Mouse (Mus musculus) megakaryocyte, embryonic 14.5 days (primary cell): ENCODE data around the gene Rorb. TPM values are rescaled to one million over a fixed set of nuclear protein-coding genes. Genes with fewer than 3 reads are reported as not detected.

Experiments
- H3K27me3 ChIP-seq: replicated peaks from 2 replicates; pipeline ENCODE3; 2012; ENCODE audit warnings: inconsistent platforms
- H3K36me3 ChIP-seq: replicated peaks from 2 replicates; pipeline ENCODE3; 2012; ENCODE audit warnings: low read length, inconsistent platforms, mixed read lengths
- H3K4me1 ChIP-seq: 2 replicates; pipeline ENCODE4 v1.6.1; 2012; ENCODE audit warnings: inconsistent platforms
- H3K4me3 ChIP-seq: replicated peaks from 2 replicates; pipeline ENCODE3; 2012; ENCODE audit warnings: moderate library complexity, mild to moderate bottlenecking, inconsistent platforms
- H3K9me3 ChIP-seq: 2 replicates; pipeline ENCODE4 v1.6.1; 2012; ENCODE audit warnings: inconsistent platforms
- FLI1 ChIP-seq: IDR thresholded peaks from 2 replicates; pipeline ENCODE4 v1.6.1; 2012; ENCODE audit warnings: low read length, inconsistent platforms, mixed read lengths
- GATA1 ChIP-seq: IDR thresholded peaks from 3 replicates; pipeline ENCODE4 v1.6.1; 2012; ENCODE audit warnings: mixed read lengths, low read length, inconsistent platforms, borderline replicate concordance
- polyA plus RNA-seq: library from polyadenylated mRNA; stranded (reverse); fragments of >175 nt; gene quantifications from 2 replicates; pipeline ENCODE4 v1.2.3, GENCODE M21; 2012; ENCODE audit warnings: low replicate concordance; ENCODE audit not compliant: insufficient read depth

The Rorb gene
- polyA plus RNA-seq, 1 experiment = 0.17 TPM

- no peaks in the 10 kb centered on the region for H3K4me1 ChIP-seq
- no peak overlapping the region for H3K4me3 ChIP-seq
- H3K36me3 ChIP-seq = no peaks in the 10 kb centered on the region
- TF ChIP-seq GATA1 = no peak
- TF ChIP-seq FLI1 = no peak
- H3K9me3 ChIP-seq = no peaks in the 10 kb centered on the region
- peaks cover 11% of the 10 kb centered on the region for H3K27me3 ChIP-seq
Measured at GRCm38 (mm10) chr19:18890216-18890615, 220.8 kb downstream of the Rorb start.

- H3K27me3 ChIP-seq = peaks cover 11% of the 10 kb centered on the region
- no peak for TF ChIP-seq FLI1
- no peak for TF ChIP-seq GATA1
- no peaks in the 10 kb centered on the region for H3K9me3 ChIP-seq
Measured at GRCm38 (mm10) chr19:18889632-18890031, 221.4 kb downstream of the Rorb start.

DNA sequence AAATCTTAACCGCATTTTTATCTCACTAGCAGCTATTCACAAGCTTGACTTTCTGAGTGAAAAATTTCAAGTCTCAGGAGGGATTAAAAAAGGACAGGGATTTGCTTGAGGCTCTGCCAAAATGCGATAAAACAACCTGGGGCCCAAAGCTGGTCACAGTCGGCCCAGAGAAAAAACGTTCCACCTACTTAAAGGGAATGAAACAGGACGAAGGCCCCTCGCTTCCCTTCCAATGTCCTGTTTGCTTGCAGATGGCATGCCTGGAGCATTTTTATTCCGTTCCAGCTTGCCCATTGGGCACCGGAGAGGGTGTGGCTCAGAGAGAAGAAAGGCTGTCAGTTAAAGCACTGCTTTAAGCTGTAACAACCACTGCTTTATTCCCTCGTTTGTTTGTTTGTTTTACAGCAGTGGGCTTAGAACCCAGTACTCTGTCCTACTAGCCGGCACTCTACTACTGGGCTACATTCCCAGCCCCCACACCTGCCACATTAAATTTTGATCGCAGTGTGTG is 221.8 kb downstream of the Rorb start:
- Histone ChIP-seq H3K36me3 (no peaks in the 10 kb centered on the region), H3K4me3 (no peak overlapping the region), H3K9me3 (no peaks in the 10 kb centered on the region), H3K4me1 (no peaks in the 10 kb centered on the region), H3K27me3 (peaks cover 11% of the 10 kb centered on the region)
- TF ChIP-seq FLI1 (no peak), GATA1 (no peak)

More at GRCm38 (mm10) chr19:18889632-18890031, 221.4 kb downstream of the Rorb start:
- Histone ChIP-seq H3K4me1 (no peaks in the 10 kb centered on the region), H3K4me3 (no peak overlapping the region), H3K36me3 (no peaks in the 10 kb centered on the region)

- H3K27me3 ChIP-seq = peaks cover 11% of the 10 kb centered on the region
- no peaks in the 10 kb centered on the region for H3K4me1 ChIP-seq
- H3K9me3 ChIP-seq = no peaks in the 10 kb centered on the region
- H3K4me3 ChIP-seq = no peak overlapping the region
- H3K36me3 ChIP-seq = no peaks in the 10 kb centered on the region
- no peak for TF ChIP-seq FLI1
- no peak for TF ChIP-seq GATA1
Measured at GRCm38 (mm10) chr19:18888491-18889116, 222.4 kb downstream of the Rorb start.

GRCm38 (mm10) chr19:18887646-18888407 is 223.2 kb downstream of the Rorb start:
- TF ChIP-seq FLI1 (no peak), GATA1 (no peak)
- Histone ChIP-seq H3K36me3 (no peaks in the 10 kb centered on the region), H3K4me3 (no peak overlapping the region), H3K27me3 (peaks cover 11% of the 10 kb centered on the region), H3K9me3 (no peaks in the 10 kb centered on the region), H3K4me1 (no peaks in the 10 kb centered on the region)

DNA sequence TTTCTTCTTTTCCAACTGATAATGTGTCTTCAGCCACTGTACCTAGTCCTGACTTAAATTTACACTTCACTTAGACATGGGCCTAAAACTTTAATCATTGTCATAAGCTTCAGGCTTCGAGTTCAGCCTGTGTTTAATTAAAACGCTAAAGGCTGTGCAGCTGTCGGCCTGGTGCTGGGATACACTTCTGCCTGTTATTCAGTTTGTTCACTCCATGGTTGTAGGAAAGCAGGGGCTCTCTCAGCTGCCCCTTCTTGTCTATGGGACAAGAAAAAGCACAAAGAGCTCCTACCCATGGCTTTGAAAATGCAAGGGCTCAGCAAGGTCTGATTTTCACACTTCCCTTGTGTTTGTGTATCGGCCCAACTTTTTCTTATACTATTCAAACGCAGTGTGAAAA is 229.8 kb downstream of the Rorb start:
- Histone ChIP-seq H3K27me3 (no peaks in the 10 kb centered on the region), H3K4me1 (no peaks in the 10 kb centered on the region), H3K9me3 (no peaks in the 10 kb centered on the region), H3K36me3 (no peaks in the 10 kb centered on the region), H3K4me3 (no peak overlapping the region)
- TF ChIP-seq FLI1 (no peak), GATA1 (no peak)
